Mouse (Mus musculus) gastrocnemius, adult 8-10 months (tissue): ENCODE measurements around the gene Dpm1. TPM values are rescaled to one million over a fixed set of nuclear protein-coding genes. Genes with fewer than 3 reads are reported as not detected.

Experiments used
- DNase-seq, 2 experiments: peaks; one replicate each; pipeline ENCODE4 v3.0.0; 2022; ENCODE audit warnings: low spot score in 2 of 2
- microRNA-seq: library from miRNA; unstranded; fragments of <30 nt; microRNA quantifications from one replicate; pipeline ENCODE4 v1.2.0, GENCODE M21; 2022
- total RNA-seq, 4 experiments: library from RNA; stranded (reverse); gene quantifications; 2 replicates each; pipeline ENCODE4 v1.2.4; 2022

Dpm1 gene
- total RNA-seq, 4 experiments from 2014 or later = 49.6 to 72.9 (median 64.6) TPM

- DNase-seq = no peak
These were observed 63.5 kb downstream of the Dpm1 start for GRCm38 (mm10) chr2:168166750-168167460.

- no peak for DNase-seq
These were observed 68.4 kb downstream of the Dpm1 start for GRCm38 (mm10) chr2:168161978-168162377.

- DNase-seq = no peak
These were observed 68.8 kb downstream of the Dpm1 start for GRCm38 (mm10) chr2:168161514-168161971.

- no peak for DNase-seq
These were observed 69.9 kb downstream of the Dpm1 start for GRCm38 (mm10) chr2:168160370-168160930.

Small RNA genes within 50 kb of the gene (microRNA-seq; reads per million reads assigned to microRNA genes)
- gene Gm24561 = not detected

Other genes starting within 250 kb of the Dpm1 start
- under 1 TPM in 2 of 4 experiments, not detected in 2; 0.39 to 0.41 TPM for gene Ripor3, start 220.0 kb downstream of the Dpm1 start, total RNA-seq
- 1 to 10 TPM in 3 of 4 experiments, under 1 TPM in 1; 0.73 to 1.8 (median 1.2) TPM for gene Pard6b, start 149.6 kb downstream of the Dpm1 start, total RNA-seq
- gene Adnp, start 23.5 kb downstream of the Dpm1 start, total RNA-seq = 10 to 100 TPM in 3 of 4 experiments, 1 to 10 TPM in 1; 7.4 to 16.6 (median 13.8) TPM
- gene Gm20716, start 227 bp downstream of the Dpm1 start, total RNA-seq = 10 to 100 TPM; 10.1 to 16.6 (median 14.1) TPM
- 1 to 10 TPM; 4.4 to 5.9 (median 5.6) TPM for gene Mocs3, start within 50 bp of the Dpm1 start, total RNA-seq
- gene Kcng1, start 51.1 kb upstream of the Dpm1 start, total RNA-seq = under 1 TPM in 1 of 4 experiments, not detected in 3; 0.31 TPM